Mouse (Mus musculus): Measurements from ENCODE around the gene Car10. TPM values are rescaled to one million over a fixed set of nuclear protein-coding genes. Genes with fewer than 3 reads are reported as not detected.

Car10 gene
- polyA plus RNA-seq, 1 experiment from 2014 or later, result 5.8 TPM

- WGBS, result 97% methylated on average over 1 of the region's 1 CpGs
- Histone ChIP-seq H3K27me3 (ENCODE audit: control insufficient read depth, insufficient read depth, low read length) (no peaks in the 10 kb centered on the region), H3K9me3 (ENCODE audit: control insufficient read depth, low read length) (no peaks in the 10 kb centered on the region), H3K4me1 (replicated peaks; ENCODE audit: control insufficient read depth, insufficient read depth, low read length) (no peaks in the 10 kb centered on the region), H3K27ac (ENCODE audit: low read depth, low read length) (no peak overlapping the region), H3K36me3 (ENCODE audit: control insufficient read depth, insufficient read depth, low read length) (no peaks in the 10 kb centered on the region), H3K9ac (ENCODE audit: low read depth, low read length) (no peak overlapping the region), H3K4me3 (ENCODE audit: low read depth, low read length) (no peak overlapping the region), H3K4me2 (replicated peaks; ENCODE audit: low read depth, low read length) (no peak overlapping the region)
- ATAC-seq (ENCODE audit: low FRiP score), result no peak
- DNase-seq (ENCODE audit: low spot score), result no peak
Observed at GRCm38 (mm10) chr11:93137841-93138240, 40.0 kb downstream of the Car10 start.

- Histone ChIP-seq H3K9ac (ENCODE audit: low read depth, low read length) (no peak overlapping the region), H3K9me3 (ENCODE audit: control insufficient read depth, low read length) (no peaks in the 10 kb centered on the region), H3K27ac (ENCODE audit: low read depth, low read length) (no peak overlapping the region), H3K4me2 (replicated peaks; ENCODE audit: low read depth, low read length) (no peak overlapping the region), H3K4me3 (ENCODE audit: low read depth, low read length) (no peak overlapping the region), H3K27me3 (ENCODE audit: control insufficient read depth, insufficient read depth, low read length) (no peaks in the 10 kb centered on the region), H3K36me3 (ENCODE audit: control insufficient read depth, insufficient read depth, low read length) (no peaks in the 10 kb centered on the region), H3K4me1 (replicated peaks; ENCODE audit: control insufficient read depth, insufficient read depth, low read length) (no peaks in the 10 kb centered on the region)
- DNase-seq (ENCODE audit: low spot score), result no peak
- no peak for ATAC-seq (ENCODE audit: low FRiP score)
- WGBS, result 78% methylated on average over 1 of the region's 1 CpGs
Observed at GRCm38 (mm10) chr11:93141727-93142126, 43.9 kb downstream of the Car10 start.

GRCm38 (mm10) chr11:93144544-93144943, 46.7 kb downstream of the Car10 start:
- Histone ChIP-seq H3K4me2 (replicated peaks; ENCODE audit: low read depth, low read length) (no peak overlapping the region), H3K36me3 (ENCODE audit: control insufficient read depth, insufficient read depth, low read length) (no peaks in the 10 kb centered on the region), H3K4me3 (ENCODE audit: low read depth, low read length) (no peak overlapping the region), H3K9me3 (ENCODE audit: control insufficient read depth, low read length) (no peaks in the 10 kb centered on the region), H3K9ac (ENCODE audit: low read depth, low read length) (no peak overlapping the region), H3K4me1 (replicated peaks; ENCODE audit: control insufficient read depth, insufficient read depth, low read length) (no peaks in the 10 kb centered on the region), H3K27me3 (ENCODE audit: control insufficient read depth, insufficient read depth, low read length) (no peaks in the 10 kb centered on the region), H3K27ac (ENCODE audit: low read depth, low read length) (no peak overlapping the region)
- peak; percentile 59 for DNase-seq (ENCODE audit: low spot score)
- ATAC-seq (ENCODE audit: low FRiP score), result no peak
- WGBS, result 17% methylated on average over 2 of the region's 2 CpGs

GRCm38 (mm10) chr11:93154910-93155309, 57.1 kb downstream of the Car10 start:
- H3K4me2 ChIP-seq (replicated peaks; ENCODE audit: low read depth, low read length), result no peak overlapping the region
- H3K9me3 ChIP-seq (ENCODE audit: control insufficient read depth, low read length), result no peaks in the 10 kb centered on the region
- WGBS, result 62% methylated on average over 3 of the region's 3 CpGs
- ATAC-seq (ENCODE audit: low FRiP score), result no peak
- no peaks in the 10 kb centered on the region for H3K36me3 ChIP-seq (ENCODE audit: control insufficient read depth, insufficient read depth, low read length)
- H3K4me3 ChIP-seq (ENCODE audit: low read depth, low read length), result no peak overlapping the region
- no peak for DNase-seq (ENCODE audit: low spot score)
- no peaks in the 10 kb centered on the region for H3K27me3 ChIP-seq (ENCODE audit: control insufficient read depth, insufficient read depth, low read length)
- no peak overlapping the region for H3K27ac ChIP-seq (ENCODE audit: low read depth, low read length)
- no peaks in the 10 kb centered on the region for H3K4me1 ChIP-seq (replicated peaks; ENCODE audit: control insufficient read depth, insufficient read depth, low read length)
- no peak overlapping the region for H3K9ac ChIP-seq (ENCODE audit: low read depth, low read length)

- DNase-seq (ENCODE audit: low spot score), result no peak
- no peak overlapping the region for H3K4me3 ChIP-seq (ENCODE audit: low read depth, low read length)
- no peaks in the 10 kb centered on the region for H3K27me3 ChIP-seq (ENCODE audit: control insufficient read depth, insufficient read depth, low read length)
- H3K27ac ChIP-seq (ENCODE audit: low read depth, low read length), result no peak overlapping the region
- H3K36me3 ChIP-seq (ENCODE audit: control insufficient read depth, insufficient read depth, low read length), result no peaks in the 10 kb centered on the region
- ATAC-seq (ENCODE audit: low FRiP score), result no peak
- H3K4me2 ChIP-seq (replicated peaks; ENCODE audit: low read depth, low read length), result no peak overlapping the region
- no peaks in the 10 kb centered on the region for H3K9me3 ChIP-seq (ENCODE audit: control insufficient read depth, low read length)
- H3K9ac ChIP-seq (ENCODE audit: low read depth, low read length), result no peak overlapping the region
- no peaks in the 10 kb centered on the region for H3K4me1 ChIP-seq (replicated peaks; ENCODE audit: control insufficient read depth, insufficient read depth, low read length)
Observed at GRCm38 (mm10) chr11:93172430-93172829, 74.6 kb downstream of the Car10 start.

GRCm38 (mm10) chr11:93173533-93174308, 75.9 kb downstream of the Car10 start:
- H3K9me3 ChIP-seq (ENCODE audit: control insufficient read depth, low read length), result no peaks in the 10 kb centered on the region
- H3K27ac ChIP-seq (ENCODE audit: low read depth, low read length), result no peak overlapping the region
- no peaks in the 10 kb centered on the region for H3K36me3 ChIP-seq (ENCODE audit: control insufficient read depth, insufficient read depth, low read length)
- ATAC-seq (ENCODE audit: low FRiP score) (no peak), DNase-seq (ENCODE audit: low spot score) (no peak)
- no peak overlapping the region for H3K9ac ChIP-seq (ENCODE audit: low read depth, low read length)
- H3K4me1 ChIP-seq (replicated peaks; ENCODE audit: control insufficient read depth, insufficient read depth, low read length), result no peaks in the 10 kb centered on the region
- H3K27me3 ChIP-seq (ENCODE audit: control insufficient read depth, insufficient read depth, low read length), result no peaks in the 10 kb centered on the region
- no peak overlapping the region for H3K4me3 ChIP-seq (ENCODE audit: low read depth, low read length)
- H3K4me2 ChIP-seq (replicated peaks; ENCODE audit: low read depth, low read length), result no peak overlapping the region
- WGBS, result 95% methylated on average over 1 of the region's 1 CpGs

- Histone ChIP-seq H3K9ac (ENCODE audit: low read depth, low read length) (no peak overlapping the region), H3K36me3 (ENCODE audit: control insufficient read depth, insufficient read depth, low read length) (no peaks in the 10 kb centered on the region), H3K4me1 (replicated peaks; ENCODE audit: control insufficient read depth, insufficient read depth, low read length) (no peaks in the 10 kb centered on the region), H3K27me3 (ENCODE audit: control insufficient read depth, insufficient read depth, low read length) (no peaks in the 10 kb centered on the region), H3K4me3 (ENCODE audit: low read depth, low read length) (no peak overlapping the region), H3K4me2 (replicated peaks; ENCODE audit: low read depth, low read length) (no peak overlapping the region), H3K27ac (ENCODE audit: low read depth, low read length) (no peak overlapping the region), H3K9me3 (ENCODE audit: control insufficient read depth, low read length) (no peaks in the 10 kb centered on the region)
- no peak for DNase-seq (ENCODE audit: low spot score)
- no peak for ATAC-seq (ENCODE audit: low FRiP score)
- 85% methylated on average over 4 of the region's 4 CpGs for WGBS
Observed at GRCm38 (mm10) chr11:93185477-93185876, 87.6 kb downstream of the Car10 start.

GRCm38 (mm10) chr11:93186163-93186562, 88.3 kb downstream of the Car10 start:
- H3K27ac ChIP-seq (ENCODE audit: low read depth, low read length), result no peak overlapping the region
- H3K36me3 ChIP-seq (ENCODE audit: control insufficient read depth, insufficient read depth, low read length), result no peaks in the 10 kb centered on the region
- no peak overlapping the region for H3K4me2 ChIP-seq (replicated peaks; ENCODE audit: low read depth, low read length)
- ATAC-seq (ENCODE audit: low FRiP score), result no peak
- H3K4me1 ChIP-seq (replicated peaks; ENCODE audit: control insufficient read depth, insufficient read depth, low read length), result no peaks in the 10 kb centered on the region
- WGBS, result 87% methylated on average over 2 of the region's 2 CpGs
- no peak overlapping the region for H3K9ac ChIP-seq (ENCODE audit: low read depth, low read length)
- H3K4me3 ChIP-seq (ENCODE audit: low read depth, low read length), result no peak overlapping the region
- no peak for DNase-seq (ENCODE audit: low spot score)
- no peaks in the 10 kb centered on the region for H3K9me3 ChIP-seq (ENCODE audit: control insufficient read depth, low read length)
- H3K27me3 ChIP-seq (ENCODE audit: control insufficient read depth, insufficient read depth, low read length), result no peaks in the 10 kb centered on the region

GRCm38 (mm10) chr11:93188621-93189020, 90.8 kb downstream of the Car10 start:
- no peaks in the 10 kb centered on the region for H3K36me3 ChIP-seq (ENCODE audit: control insufficient read depth, insufficient read depth, low read length)
- H3K4me2 ChIP-seq (replicated peaks; ENCODE audit: low read depth, low read length), result no peak overlapping the region
- WGBS, result 89% methylated on average over 5 of the region's 5 CpGs
- H3K4me3 ChIP-seq (ENCODE audit: low read depth, low read length), result no peak overlapping the region
- H3K27me3 ChIP-seq (ENCODE audit: control insufficient read depth, insufficient read depth, low read length), result no peaks in the 10 kb centered on the region
- DNase-seq (ENCODE audit: low spot score), result no peak
- ATAC-seq (ENCODE audit: low FRiP score), result no peak
- no peaks in the 10 kb centered on the region for H3K4me1 ChIP-seq (replicated peaks; ENCODE audit: control insufficient read depth, insufficient read depth, low read length)
- no peak overlapping the region for H3K27ac ChIP-seq (ENCODE audit: low read depth, low read length)
- H3K9ac ChIP-seq (ENCODE audit: low read depth, low read length), result no peak overlapping the region
- H3K9me3 ChIP-seq (ENCODE audit: control insufficient read depth, low read length), result no peaks in the 10 kb centered on the region

Data from hindbrain, embryonic 11.5 days (tissue).